In the genomic region with DNA sequence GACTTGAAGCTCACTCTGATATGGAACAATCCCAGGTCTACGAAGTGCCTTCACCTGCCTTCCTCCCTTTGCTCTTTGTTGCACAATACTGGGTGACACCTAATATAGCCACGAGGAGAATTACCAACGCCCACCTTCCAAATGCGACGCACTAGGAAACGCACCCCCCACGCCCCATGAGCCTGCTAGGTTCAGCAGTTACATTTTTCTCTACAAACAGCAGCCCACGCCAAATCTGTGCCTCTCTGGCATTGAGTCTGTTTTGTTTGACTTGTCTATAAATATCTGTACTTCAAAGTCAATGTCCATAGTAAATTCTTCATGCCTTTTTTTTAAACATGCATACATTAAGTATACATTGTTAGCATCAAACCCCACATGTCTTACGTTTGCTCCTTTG, we compare ENCODE assay signal across 23 mouse cellular contexts.
DNase-seq lines count a peak whose midpoint lies in the region; ATAC-seq and TF ChIP-seq lines count a peak whose summit lies in the region.
"Had no signal": no experiment of that assay in that cellular context is flagged by ENCODE, and none has a peak within 500 bp of the region (broad histone marks: within the 10 kb centered on the region; RNA-seq: fewer than 3 reads in every experiment).

No protein-coding gene starts in this region.

- H3K36me3 ChIP-seq in intestine, embryonic 15.5 days, result no peaks in the 10 kb centered on the region
- no peaks in the 10 kb centered on the region; the same call in 1 of the 2 replicates for H3K36me3 ChIP-seq in intestine, postnatal 0 days (ENCODE audit: control insufficient read depth, insufficient read depth)
- H3K36me3 ChIP-seq in hindbrain, embryonic 12.5 days, result no peaks in the 10 kb centered on the region
- H3K36me3 ChIP-seq in neural tube, embryonic 15.5 days, result no peaks in the 10 kb centered on the region
- H3K36me3 ChIP-seq: embryonic facial prominence, embryonic 12.5 days; heart, embryonic 12.5 days had no signal

- no peak overlapping the region for H3K4me3 ChIP-seq in intestine, embryonic 15.5 days (replicated peaks)
- H3K4me3 ChIP-seq in intestine, postnatal 0 days (ENCODE audit: low read depth, low read length), result no peak overlapping the region
- no peak overlapping the region for H3K4me3 ChIP-seq in hindbrain, embryonic 12.5 days
- no peak overlapping the region for H3K4me3 ChIP-seq in neural tube, embryonic 15.5 days (replicated peaks)
- H3K4me3 ChIP-seq: embryonic facial prominence, embryonic 12.5 days; heart, embryonic 12.5 days; myocyte had no signal

- H3K4me2 ChIP-seq in intestine, embryonic 15.5 days (replicated peaks), result no peak overlapping the region
- H3K4me2 ChIP-seq in intestine, postnatal 0 days (replicated peaks; ENCODE audit: low read depth), result no peak overlapping the region
- no peak overlapping the region for H3K4me2 ChIP-seq in hindbrain, embryonic 12.5 days (replicated peaks)
- H3K4me2 ChIP-seq in neural tube, embryonic 15.5 days, result no peak overlapping the region
- H3K4me2 ChIP-seq: embryonic facial prominence, embryonic 12.5 days; heart, embryonic 12.5 days had no signal

- 0 out of 2 replicates have a peak overlapping the region, but pooled peaks have one; percentile 45 for H3K27ac ChIP-seq in intestine, embryonic 15.5 days
- no peak overlapping the region for H3K27ac ChIP-seq in intestine, postnatal 0 days (ENCODE audit: low read depth, low read length)
- H3K27ac ChIP-seq in hindbrain, embryonic 12.5 days, result no peak overlapping the region
- H3K27ac ChIP-seq in neural tube, embryonic 15.5 days (replicated peaks), result no peak overlapping the region
- H3K27ac ChIP-seq: embryonic facial prominence, embryonic 12.5 days; liver, embryonic 14.5 days; stomach, postnatal 0 days had no signal

- no peak for TF ChIP-seq CTCF in intestine, postnatal 0 days (IDR thresholded peaks at IDR 0.05; ENCODE audit: low read depth)

- peak; percentile 10 to 15 for DNase-seq in frontal cortex, postnatal 25 days (ENCODE audit: low spot score in 2 of 2)
- DNase-seq in left cerebral cortex, adult 9 months (ENCODE audit: low spot score in 2 of 2), result peak; percentile 16 to 51
- DNase-seq in right cerebral cortex, postnatal 36 days (ENCODE audit: low spot score in 2 of 2), result peak; percentile 39 to 43
- no peak for DNase-seq in heart, adult 8-10 months (ENCODE audit: low spot score)
- DNase-seq: adrenal gland, adult 2 months; cerebellum, adult 11-12 months; gastrocnemius, postnatal 36 days; kidney, adult 2 months; kidney, postnatal 36 days; lung, postnatal 10 days; midbrain, embryonic 14.5 days had no signal

- WGBS in intestine, embryonic 15.5 days, result 60% methylated on average over 9 of the region's 9 CpGs
- 42% methylated on average over 9 of the region's 9 CpGs for WGBS in intestine, postnatal 0 days
- WGBS in hindbrain, embryonic 12.5 days, result 87% methylated on average over 9 of the region's 9 CpGs
- WGBS in neural tube, embryonic 15.5 days, result 79% methylated on average over 9 of the region's 9 CpGs

- H3K27me3 ChIP-seq in intestine, embryonic 15.5 days (replicated peaks), result no peaks in the 10 kb centered on the region
- H3K27me3 ChIP-seq in intestine, postnatal 0 days (replicated peaks; ENCODE audit: control insufficient read depth, insufficient read depth, low read length), result no peaks in the 10 kb centered on the region
- no peaks in the 10 kb centered on the region for H3K27me3 ChIP-seq in hindbrain, embryonic 12.5 days
- no peaks in the 10 kb centered on the region for H3K27me3 ChIP-seq in neural tube, embryonic 15.5 days (replicated peaks)
- H3K27me3 ChIP-seq: CH12.LX; embryonic facial prominence, embryonic 12.5 days; heart, embryonic 12.5 days had no signal

- no peak for ATAC-seq in intestine, embryonic 15.5 days
- no peak for ATAC-seq in intestine, postnatal 0 days
- ATAC-seq in hindbrain, embryonic 12.5 days (ENCODE audit: low FRiP score), result no peak
- ATAC-seq in neural tube, embryonic 15.5 days (ENCODE audit: low FRiP score), result no peak
- ATAC-seq: forebrain, embryonic 16.5 days; hindbrain, embryonic 16.5 days had no signal

- no peak overlapping the region for H3K9ac ChIP-seq in intestine, embryonic 15.5 days
- H3K9ac ChIP-seq in intestine, postnatal 0 days (ENCODE audit: low read depth, low read length), result no peak overlapping the region
- H3K9ac ChIP-seq in hindbrain, embryonic 12.5 days, result no peak overlapping the region
- H3K9ac ChIP-seq in neural tube, embryonic 15.5 days (replicated peaks), result no peak overlapping the region
- H3K9ac ChIP-seq: embryonic facial prominence, embryonic 12.5 days; heart, embryonic 12.5 days; liver, embryonic 14.5 days had no signal

- peaks cover 3% of the 10 kb centered on the region; the same call in 1 of the 2 replicates for H3K4me1 ChIP-seq in intestine, embryonic 15.5 days (replicated peaks)
- 0 out of 2 replicates have a peak, but pooled peaks cover 5% of the 10 kb centered on the region for H3K4me1 ChIP-seq in intestine, postnatal 0 days (replicated peaks; ENCODE audit: control insufficient read depth, insufficient read depth, low read length)
- H3K4me1 ChIP-seq in hindbrain, embryonic 12.5 days, result peaks cover 4% of the 10 kb centered on the region; the same call in 1 of the 2 replicates
- H3K4me1 ChIP-seq in neural tube, embryonic 15.5 days, result no peaks in the 10 kb centered on the region

- H3K9me3 ChIP-seq in intestine, embryonic 15.5 days, result no peaks in the 10 kb centered on the region
- no peaks in the 10 kb centered on the region for H3K9me3 ChIP-seq in intestine, postnatal 0 days (ENCODE audit: control insufficient read depth)
- H3K9me3 ChIP-seq in hindbrain, embryonic 12.5 days (replicated peaks), result no peaks in the 10 kb centered on the region
- H3K9me3 ChIP-seq in neural tube, embryonic 15.5 days (replicated peaks), result no peaks in the 10 kb centered on the region
- H3K9me3 ChIP-seq: embryonic facial prominence, embryonic 12.5 days; heart, embryonic 12.5 days had no signal
